Mouse (Mus musculus) embryonic facial prominence, embryonic 14.5 days (tissue): ENCODE data around the gene Srcin1. TPM values are rescaled to one million over a fixed set of nuclear protein-coding genes. Genes with fewer than 3 reads are reported as not detected.
A peak's percentile ranks its signal among the peaks of the same experiment; 100 is the strongest.

ENCODE experiments used
- ATAC-seq: fragments of 200-750 bp; cut with Nextera tagmentation; 2 replicates; pipeline ENCODE4 v1.8.0; 2017; ENCODE audit warnings: low read depth, moderate number of reproducible peaks, moderate TSS enrichment
- DNase-seq: peaks from one replicate; pipeline ENCODE4 v3.0.0-alpha.2; 2015; ENCODE audit warnings: low spot score
- H3K27ac ChIP-seq: fragments of 300-500 bp; sonication (generic); replicated peaks from 2 replicates; pipeline ENCODE4 v1.5.1; 2014; ENCODE audit warnings: low read depth, mild to moderate bottlenecking, low read length, moderate library complexity
- H3K27me3 ChIP-seq: fragments of 300-500 bp; sonication (generic); replicated peaks from 2 replicates; pipeline ENCODE4 v1.6.1; 2014; ENCODE audit warnings: low read length; ENCODE audit not compliant: control insufficient read depth, insufficient read depth
- H3K36me3 ChIP-seq: fragments of 300-500 bp; sonication (generic); 2 replicates; pipeline ENCODE4 v1.6.1; 2014; ENCODE audit warnings: low read length, mixed read lengths; ENCODE audit not compliant: control insufficient read depth, insufficient read depth
- H3K4me1 ChIP-seq: fragments of 300-500 bp; sonication (generic); 2 replicates; pipeline ENCODE4 v1.6.1; 2014; ENCODE audit warnings: antibody characterized with exemption, low read length; ENCODE audit not compliant: control insufficient read depth, insufficient read depth
- H3K4me2 ChIP-seq: fragments of 300-500 bp; sonication (generic); 2 replicates; pipeline ENCODE4 v1.6.1; 2014; ENCODE audit warnings: low read depth, mild to moderate bottlenecking, low read length, moderate library complexity, mixed read lengths
- H3K4me3 ChIP-seq: fragments of 300-500 bp; sonication (generic); 2 replicates; pipeline ENCODE4 v1.5.1; 2014; ENCODE audit warnings: low read depth, mild to moderate bottlenecking, low read length
- H3K9ac ChIP-seq: fragments of 300-500 bp; sonication (generic); 2 replicates; pipeline ENCODE4 v1.6.1; 2014; ENCODE audit warnings: low read depth, mild to moderate bottlenecking, low read length, moderate library complexity, mixed read lengths
- H3K9me3 ChIP-seq: fragments of 300-500 bp; sonication (generic); 2 replicates; pipeline ENCODE4 v1.6.1; 2016; ENCODE audit warnings: low read length; ENCODE audit not compliant: control insufficient read depth
- WGBS: fragments of 180-500 bp; shearing (Covaris S2); extraction: QIAGEN DNeasy Blood & Tissue Kit; methylation state at CpG from one replicate; pipeline ENCODE4 v1.1.7; 2014; 5-methylcytosine and 5-hydroxymethylcytosine counted together
- polyA plus RNA-seq: library from polyadenylated mRNA; unstranded; fragments of >200 nt; fragmentation: Nextera tagmentation; extraction: Ambion mirVana; gene quantifications from 2 replicates; pipeline ENCODE4 v1.2.1, GENCODE M21; 2014

The Srcin1 gene
- polyA plus RNA-seq, 1 experiment from 2014 or later = 1.6 TPM

DNA sequence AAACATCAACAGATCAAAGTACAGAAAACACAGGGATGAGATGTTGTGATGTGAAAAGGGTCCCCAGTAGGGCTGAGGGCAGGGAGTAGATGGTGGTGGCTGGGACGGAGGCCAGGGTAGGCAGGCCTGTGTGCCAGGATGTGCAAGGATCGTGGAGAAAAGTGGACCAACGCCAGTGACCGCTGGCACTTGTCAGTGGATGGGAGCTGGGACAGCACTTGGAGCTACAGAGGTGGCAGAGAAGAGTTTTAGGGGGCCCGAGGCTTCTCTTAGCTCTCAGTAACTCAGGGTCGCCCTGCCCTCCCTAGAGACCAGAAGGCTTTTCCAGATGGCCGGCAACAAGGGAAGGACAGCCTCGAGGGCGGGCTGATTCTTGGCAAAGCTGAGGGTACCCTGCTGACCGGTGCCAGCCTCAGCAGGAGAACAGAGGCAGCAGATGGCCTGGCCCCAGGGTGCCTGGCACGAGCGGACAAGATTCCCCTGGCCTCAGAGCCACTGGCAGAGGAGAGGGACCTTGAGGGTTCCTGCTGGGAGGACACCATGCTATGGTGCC lies 32.7 kb downstream of the Srcin1 start:
- H3K27ac ChIP-seq = no peak overlapping the region
- no peak overlapping the region for H3K4me3 ChIP-seq
- DNase-seq (no peak), ATAC-seq (no peak)
- H3K9me3 ChIP-seq = no peaks in the 10 kb centered on the region
- 47% methylated on average over 12 of the region's 12 CpGs for WGBS
- peaks cover 10% of the 10 kb centered on the region for H3K4me1 ChIP-seq
- peaks cover 43% of the 10 kb centered on the region for H3K27me3 ChIP-seq
- H3K36me3 ChIP-seq = no peaks in the 10 kb centered on the region
- no peak overlapping the region for H3K4me2 ChIP-seq
- H3K9ac ChIP-seq = no peak overlapping the region

DNA sequence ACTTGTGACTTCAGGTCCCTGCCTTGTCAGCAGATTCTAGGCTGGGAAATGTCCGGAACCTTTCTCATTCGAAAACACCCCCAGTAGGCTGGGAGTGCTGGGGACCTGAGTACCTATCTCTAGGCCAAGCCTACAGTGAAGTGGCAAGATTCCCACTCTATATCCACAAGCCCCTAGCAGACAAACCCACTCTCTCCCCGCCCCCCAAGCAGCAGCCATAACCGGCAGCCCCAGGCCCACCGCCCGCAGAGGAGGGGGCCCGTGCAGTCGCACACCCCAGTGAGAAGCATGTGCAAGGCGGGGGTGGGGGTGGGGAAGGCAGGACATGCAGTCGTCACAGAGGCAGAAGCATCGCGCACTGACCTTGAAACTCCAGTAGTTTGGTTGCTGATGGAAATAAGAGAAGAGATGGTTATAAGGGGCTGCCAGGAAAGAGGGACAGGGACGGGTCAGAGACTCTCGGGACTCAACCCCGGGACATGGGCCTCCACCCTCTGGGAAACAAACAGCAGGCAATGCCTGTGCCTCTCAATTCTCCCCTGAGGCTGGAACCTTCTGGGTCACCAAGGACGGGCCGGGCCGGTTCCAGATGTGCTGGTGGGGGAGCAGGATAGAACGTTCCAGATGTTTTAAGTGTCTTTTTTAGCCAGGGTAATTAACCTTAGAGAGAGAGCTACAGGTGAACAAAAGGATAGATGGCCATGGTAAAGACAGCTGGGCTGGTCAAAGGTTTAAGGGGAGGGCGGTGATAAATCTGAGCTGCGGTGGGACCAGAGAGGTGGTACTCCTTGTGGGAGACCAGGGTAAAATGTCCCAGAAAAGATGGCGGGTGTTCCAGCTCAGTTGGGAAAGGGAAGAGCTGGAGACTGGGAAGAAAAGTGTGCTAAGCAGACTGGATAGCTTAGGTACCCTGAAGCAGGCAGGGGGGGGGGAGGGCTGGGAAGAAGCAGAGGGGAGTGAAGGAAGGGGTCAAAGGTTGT lies 33.5 kb downstream of the Srcin1 start:
- peaks cover 43% of the 10 kb centered on the region for H3K27me3 ChIP-seq

GRCm38 (mm10) chr11:97540604-97541003 lies 35.4 kb downstream of the Srcin1 start:
- 43% methylated on average over 3 of the region's 3 CpGs for WGBS
- ATAC-seq (peak; percentile 54; the same call in 1 of the 2 replicates), DNase-seq (peak; percentile 84)
- Histone ChIP-seq H3K27ac (no peak overlapping the region), H3K36me3 (no peaks in the 10 kb centered on the region), H3K4me1 (peaks cover 12% of the 10 kb centered on the region), H3K4me3 (no peak overlapping the region), H3K9me3 (no peaks in the 10 kb centered on the region), H3K27me3 (peaks cover 43% of the 10 kb centered on the region), H3K9ac (no peak overlapping the region), H3K4me2 (no peak overlapping the region)

More for the DNA sequence above, 33.5 kb downstream of the Srcin1 start:
- WGBS = 61% methylated on average over 22 of the region's 22 CpGs
- ATAC-seq = no peak
- peaks cover 10% of the 10 kb centered on the region for H3K4me1 ChIP-seq
- no peak for DNase-seq
- no peak overlapping the region for H3K4me2 ChIP-seq
- H3K27ac ChIP-seq = no peak overlapping the region
- H3K9me3 ChIP-seq = no peaks in the 10 kb centered on the region
- H3K36me3 ChIP-seq = no peaks in the 10 kb centered on the region
- H3K4me3 ChIP-seq = no peak overlapping the region
- no peak overlapping the region for H3K9ac ChIP-seq

DNA sequence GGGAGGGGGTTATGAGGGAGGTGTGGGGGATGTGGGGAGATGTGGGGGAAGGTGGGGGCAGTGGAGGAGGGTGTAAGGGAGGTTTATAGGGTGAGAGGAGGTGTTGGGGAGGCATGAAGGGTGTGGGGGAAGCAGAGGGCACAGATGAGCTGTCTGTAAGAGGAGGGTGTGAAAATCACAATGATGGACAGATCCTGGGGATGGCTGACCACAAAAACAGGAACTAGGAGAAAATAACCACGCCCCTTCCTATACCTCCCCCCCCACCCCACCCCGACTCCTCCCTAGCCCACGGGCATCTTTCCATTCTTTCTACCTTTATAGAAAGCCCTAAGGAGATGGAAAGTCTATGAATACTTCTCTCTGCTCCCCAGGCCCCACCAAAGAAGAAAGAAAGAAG lies 35.9 kb downstream of the Srcin1 start:
- ATAC-seq (no peak), DNase-seq (no peak)
- 60% methylated on average over 3 of the region's 3 CpGs for WGBS
- no peak overlapping the region for H3K4me3 ChIP-seq
- peaks cover 43% of the 10 kb centered on the region for H3K27me3 ChIP-seq
- H3K36me3 ChIP-seq = no peaks in the 10 kb centered on the region
- no peak overlapping the region for H3K27ac ChIP-seq
- H3K9me3 ChIP-seq = no peaks in the 10 kb centered on the region
- no peak overlapping the region for H3K9ac ChIP-seq
- no peak overlapping the region for H3K4me2 ChIP-seq
- H3K4me1 ChIP-seq = peaks cover 15% of the 10 kb centered on the region

DNA sequence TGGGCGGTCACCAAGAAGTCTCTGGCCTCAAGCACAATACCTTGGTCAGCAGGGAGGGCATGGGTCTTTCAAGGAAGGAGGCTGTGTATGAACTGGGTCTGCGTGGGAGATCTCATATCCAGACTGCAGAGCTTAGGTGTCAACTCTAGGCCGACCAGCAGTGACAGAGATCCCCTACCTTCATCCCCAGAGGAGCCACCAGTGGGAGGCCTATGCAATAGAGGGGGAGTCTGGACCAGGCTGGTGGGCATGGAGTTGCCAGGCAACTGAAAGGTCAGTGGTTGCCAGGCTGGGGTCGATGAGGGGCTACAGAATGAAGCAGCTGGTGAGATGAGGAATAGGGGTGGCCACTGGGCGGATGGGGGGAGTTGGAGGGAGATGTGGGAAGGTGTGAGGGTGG lies 36.4 kb downstream of the Srcin1 start:
- DNase-seq (no peak), ATAC-seq (no peak)
- Histone ChIP-seq H3K27me3 (peaks cover 44% of the 10 kb centered on the region), H3K4me2 (no peak overlapping the region), H3K4me3 (no peak overlapping the region), H3K27ac (no peak overlapping the region), H3K9me3 (no peaks in the 10 kb centered on the region), H3K36me3 (no peaks in the 10 kb centered on the region), H3K4me1 (peaks cover 19% of the 10 kb centered on the region), H3K9ac (no peak overlapping the region)
- WGBS = 66% methylated on average over 5 of the region's 5 CpGs

DNA sequence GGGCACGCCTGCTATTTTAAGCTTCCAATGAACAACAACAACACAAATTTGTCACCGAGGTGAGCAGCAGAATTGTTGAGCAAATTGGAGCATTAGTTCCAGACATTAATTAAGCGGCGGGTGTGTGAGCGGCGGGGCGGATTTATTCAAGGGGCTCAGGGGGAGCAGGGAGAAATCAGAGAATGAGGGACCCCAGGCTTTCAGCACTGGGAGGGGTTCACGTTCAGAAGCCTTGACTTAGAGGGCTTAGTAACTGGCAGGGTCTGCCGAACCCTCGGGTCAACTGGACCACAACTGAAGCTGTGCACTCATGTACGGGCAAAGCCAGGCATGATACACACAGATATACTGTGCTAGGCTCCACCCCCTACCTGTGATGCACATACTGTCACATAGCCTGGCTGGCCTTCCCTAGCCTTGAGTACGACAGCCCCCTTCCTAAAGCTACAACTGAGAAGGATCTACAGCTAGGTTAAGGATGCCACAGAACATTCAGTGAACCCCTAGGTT lies 38.4 kb downstream of the Srcin1 start:
- Histone ChIP-seq H3K36me3 (no peaks in the 10 kb centered on the region), H3K9me3 (no peaks in the 10 kb centered on the region), H3K4me1 (peaks cover 25% of the 10 kb centered on the region), H3K4me2 (peak overlapping the region; percentile 64), H3K27me3 (peaks cover 59% of the 10 kb centered on the region), H3K4me3 (no peak overlapping the region), H3K27ac (no peak overlapping the region), H3K9ac (no peak overlapping the region)
- 20% methylated on average over 12 of the region's 12 CpGs for WGBS
- no peak for ATAC-seq
- DNase-seq = no peak

DNA sequence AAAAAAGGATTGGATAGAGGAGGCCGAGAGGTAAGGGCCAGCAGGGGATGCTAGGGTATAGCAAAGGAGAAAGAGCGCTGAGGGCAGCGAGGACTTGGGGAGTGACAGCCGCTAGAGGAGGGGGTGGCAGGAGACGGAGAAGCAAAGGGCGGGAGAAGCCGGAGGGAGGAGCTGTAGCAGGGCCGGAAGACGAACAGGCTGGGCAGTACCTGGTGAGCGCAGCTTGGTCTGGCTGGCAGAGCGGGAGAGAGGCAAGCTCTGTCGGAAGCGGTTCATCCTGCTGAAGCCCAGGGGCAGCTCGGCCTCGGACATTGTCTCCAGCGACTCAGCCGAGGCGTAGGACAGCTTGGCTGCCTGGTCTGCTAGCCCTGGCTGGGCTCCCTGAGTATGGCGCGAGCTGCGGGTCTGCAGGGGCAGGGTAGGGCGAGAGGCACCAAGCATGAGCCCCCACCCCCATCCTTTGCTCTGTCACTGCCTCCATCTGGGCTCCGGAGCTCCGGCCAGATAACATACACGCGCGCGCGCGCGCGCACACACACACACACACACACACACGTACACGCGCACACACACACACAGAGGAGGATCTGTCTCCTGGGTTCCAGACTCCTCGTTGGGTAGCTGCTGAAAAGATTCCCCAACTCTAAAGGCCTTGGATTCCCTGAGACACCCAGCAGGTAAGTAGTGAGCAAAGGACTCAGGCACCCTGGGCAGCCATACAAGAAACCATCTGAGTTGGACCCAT lies 39.0 kb downstream of the Srcin1 start:
- H3K4me2 ChIP-seq = peak overlapping the region; percentile 64
- no peaks in the 10 kb centered on the region for H3K9me3 ChIP-seq
- H3K27ac ChIP-seq = no peak overlapping the region
- no peaks in the 10 kb centered on the region for H3K36me3 ChIP-seq
- peaks cover 65% of the 10 kb centered on the region for H3K27me3 ChIP-seq
- DNase-seq (peak; percentile 56), ATAC-seq (0 out of 2 replicates have a peak, but pooled peaks have one; percentile 30)
- WGBS = under 1% methylated on average over 15 of the region's 36 CpGs
- peak overlapping the region; percentile 58 for H3K9ac ChIP-seq
- H3K4me3 ChIP-seq = peak overlapping the region; percentile 38
- peaks cover 25% of the 10 kb centered on the region for H3K4me1 ChIP-seq

- DNase-seq (no peak), ATAC-seq (no peak)
- peak overlapping the region; percentile 38 for H3K4me3 ChIP-seq
- H3K27me3 ChIP-seq = peaks cover 69% of the 10 kb centered on the region
- WGBS = 12% methylated on average over 35 of the region's 35 CpGs
- H3K27ac ChIP-seq = no peak overlapping the region
- peaks cover 25% of the 10 kb centered on the region for H3K4me1 ChIP-seq
- no peaks in the 10 kb centered on the region for H3K9me3 ChIP-seq
- no peaks in the 10 kb centered on the region for H3K36me3 ChIP-seq
- peak overlapping the region; percentile 64 for H3K4me2 ChIP-seq
- 0 out of 2 replicates have a peak overlapping the region, but pooled peaks have one; percentile 58 for H3K9ac ChIP-seq
Observed at GRCm38 (mm10) chr11:97536083-97536747, 39.8 kb downstream of the Srcin1 start.
